Mouse (Mus musculus) monocyte, adult 59 days (primary cell): ENCODE results near the gene Chfr. TPM values are rescaled to one million over a fixed set of nuclear protein-coding genes. Genes with fewer than 3 reads are reported as not detected.

Experiments
- total RNA-seq, 2 experiments: library from RNA; stranded (reverse); gene quantifications; one replicate each; pipeline ENCODE4 v1.2.4; 2023

Gene Chfr
- total RNA-seq: 10 to 100 TPM; 78.7 to 86.6 TPM

GRCm38 (mm10) chr5:110135293-110136086, at the start of gene Chfr:
Chfr (plus strand) TSS chr5:110135842.

GRCm38 (mm10) chr5:110094030-110094846, 41.4 kb upstream of the Chfr start, which contains the start of gene Gm35315:
Gm35315 (minus strand) TSS chr5:110094420.

GRCm38 (mm10) chr5:110099656-110100580, 35.7 kb upstream of the Chfr start, which contains the start of gene Plcxd1:
Plcxd1 (plus strand) TSS chr5:110099969.

GRCm38 (mm10) chr5:110107581-110108304, 27.9 kb upstream of the Chfr start, which contains the start of gene Gtpbp6:
Gtpbp6 (minus strand) TSS chr5:110108197.

GRCm38 (mm10) chr5:110109991-110110441, 25.6 kb upstream of the Chfr start, which contains the start of gene Zfp605:
Zfp605 (plus strand) TSS chr5:110110092.

GRCm38 (mm10) chr5:110176362-110177020, 40.8 kb downstream of the Chfr start, which contains the start of gene Golga3:
Golga3 (plus strand) TSS chr5:110176701.

Other genes with a start within 250 kb of the Chfr start
- 1 to 10 TPM; 8.6 to 8.7 TPM for gene Gm15446, start 212.4 kb upstream of the Chfr start, total RNA-seq
- gene Zfp932, start 139.3 kb upstream of the Chfr start, total RNA-seq: 10 to 100 TPM; 14.3 to 15.9 TPM
- gene Gm17655, start 63.3 kb upstream of the Chfr start, total RNA-seq: 1 to 10 TPM; 6.2 to 8.8 TPM
- gene Gm35315, start 41.4 kb upstream of the Chfr start, total RNA-seq: under 1 TPM; 0.13 to 0.15 TPM
- not detected for gene Plcxd1, start 35.9 kb upstream of the Chfr start, total RNA-seq
- gene Gtpbp6, start 27.6 kb upstream of the Chfr start, total RNA-seq: 10 to 100 TPM; 74.3 to 98.1 TPM
- 1 to 10 TPM; 3.7 to 4.8 TPM for gene Zfp605, start 25.8 kb upstream of the Chfr start, total RNA-seq
- gene Golga3, start 40.9 kb downstream of the Chfr start, total RNA-seq: 10 to 100 TPM; 28.4 to 29.5 TPM
- 10 to 100 TPM; 81.2 to 94.6 TPM for gene Ankle2, start 95.2 kb downstream of the Chfr start, total RNA-seq
- 10 to 100 TPM; 18.4 to 22.0 TPM for gene Pgam5, start 134.1 kb downstream of the Chfr start, total RNA-seq
- gene Pxmp2, start 150.3 kb downstream of the Chfr start, total RNA-seq: under 1 TPM in 1 of 2 experiments, not detected in 1; 0.81 TPM
- 1 to 10 TPM in 1 of 2 experiments, under 1 TPM in 1; 0.84 to 1.1 TPM for gene Pole, start 150.5 kb downstream of the Chfr start, total RNA-seq
- not detected for gene P2rx2, start 207.4 kb downstream of the Chfr start, total RNA-seq
- gene Lrcol1, start 208.9 kb downstream of the Chfr start, total RNA-seq: not detected